In genomic region chr19:3719362-3719891, GRCm38 (mm10) we compare ENCODE assay signal across 8 mouse cellular contexts. TPM values are rescaled to one million over a fixed set of nuclear protein-coding genes. Genes with fewer than 3 reads are reported as not detected.
DNase-seq lines count a peak whose midpoint lies in the region; ATAC-seq and TF ChIP-seq lines count a peak whose summit lies in the region.

No protein-coding gene starts in this region.

- no peak for TF ChIP-seq EP300 in stomach, postnatal 0 days (optimal IDR thresholded peaks at IDR 0.05)

- peak overlapping the region; percentile 44 for H3K9ac ChIP-seq in forebrain, postnatal 0 days
- H3K9ac ChIP-seq in liver, embryonic 16.5 days (ENCODE audit: low read depth, low read length), result peak overlapping the region; percentile 56
- H3K9ac ChIP-seq in neural tube, embryonic 12.5 days, result peak overlapping the region; percentile 29; the same call in 1 of the 2 replicates
- peak overlapping the region; percentile 52; the same call in 1 of the 2 replicates for H3K9ac ChIP-seq in stomach, postnatal 0 days (ENCODE audit: low read length)

- H3K4me2 ChIP-seq in forebrain, postnatal 0 days (ENCODE audit: low read depth), result peak overlapping the region; percentile 94
- peak overlapping the region; percentile 80 for H3K4me2 ChIP-seq in liver, embryonic 16.5 days (ENCODE audit: low read depth, low read length)
- H3K4me2 ChIP-seq in neural tube, embryonic 12.5 days (replicated peaks), result peak overlapping the region; percentile 67
- H3K4me2 ChIP-seq in stomach, postnatal 0 days (replicated peaks; ENCODE audit: low read depth), result peak overlapping the region; percentile 85

- intact Hi-C loops in heart, postnatal 36 days (cut with DNase I), result loop anchor here (2.0 kb wide), 2 partner anchors 21 to 97 kb away; no protein-coding TSS in a partner anchor

- peak overlapping the region; percentile 55 for H3K4me3 ChIP-seq in cerebellum, adult 2 months (replicated peaks; ENCODE audit: insufficient read depth, low read depth, low read length)
- H3K4me3 ChIP-seq in forebrain, postnatal 0 days (ENCODE audit: low read depth, low read length), result peak overlapping the region; percentile 42
- H3K4me3 ChIP-seq in liver, embryonic 16.5 days (ENCODE audit: low read depth, low read length), result peak overlapping the region; percentile 56
- H3K4me3 ChIP-seq in neural tube, embryonic 12.5 days, result peak overlapping the region; percentile 34
- peak overlapping the region; percentile 42 for H3K4me3 ChIP-seq in stomach, postnatal 0 days (ENCODE audit: low read depth, low read length)

- H3K27me3 ChIP-seq in cerebellum, adult 2 months (ENCODE audit: control insufficient read depth, insufficient read depth, low read length), result no peaks in the 10 kb centered on the region
- H3K27me3 ChIP-seq in forebrain, postnatal 0 days (ENCODE audit: insufficient read depth, low read length), result no peaks in the 10 kb centered on the region
- no peaks in the 10 kb centered on the region for H3K27me3 ChIP-seq in liver, embryonic 16.5 days (ENCODE audit: control insufficient read depth, insufficient read depth, low read depth, low read length)
- H3K27me3 ChIP-seq in neural tube, embryonic 12.5 days (replicated peaks), result no peaks in the 10 kb centered on the region
- H3K27me3 ChIP-seq in stomach, postnatal 0 days (ENCODE audit: control insufficient read depth, insufficient read depth, low read length), result no peaks in the 10 kb centered on the region

- DNase-seq in ES-CJ7 (ENCODE audit: low read depth, low spot score), result peak; percentile 82
- peak; percentile 70 to 79 for DNase-seq in cerebellum, adult 2 months
- peak; percentile 56 for DNase-seq in forebrain, postnatal 0 days
- peak; percentile 77 to 78 for DNase-seq in heart, postnatal 36 days
- DNase-seq in layer of hippocampus, adult 11-12 months (ENCODE audit: low spot score), result peak; percentile 61
- DNase-seq in stomach, postnatal 0 days (ENCODE audit: low spot score), result peak; percentile 90

- no peaks in the 10 kb centered on the region for H3K9me3 ChIP-seq in forebrain, postnatal 0 days (ENCODE audit: low read length)
- H3K9me3 ChIP-seq in liver, embryonic 16.5 days (replicated peaks; ENCODE audit: control insufficient read depth, low read length), result no peaks in the 10 kb centered on the region
- no peaks in the 10 kb centered on the region for H3K9me3 ChIP-seq in neural tube, embryonic 12.5 days
- no peaks in the 10 kb centered on the region for H3K9me3 ChIP-seq in stomach, postnatal 0 days (ENCODE audit: control insufficient read depth, low read length)

- H3K27ac ChIP-seq in cerebellum, adult 2 months (ENCODE audit: insufficient read depth, low read length), result no peak overlapping the region
- no peak overlapping the region for H3K27ac ChIP-seq in forebrain, postnatal 0 days (ENCODE audit: low read depth, low read length)
- H3K27ac ChIP-seq in liver, embryonic 16.5 days (ENCODE audit: low read length), result no peak overlapping the region
- no peak overlapping the region for H3K27ac ChIP-seq in neural tube, embryonic 12.5 days
- peak overlapping the region; percentile 63 for H3K27ac ChIP-seq in stomach, postnatal 0 days (replicated peaks)

- TF ChIP-seq CTCF in cerebellum, adult 2 months (IDR thresholded peaks at IDR 0.05; ENCODE audit: borderline replicate concordance, insufficient read depth, low read depth, low read length), result peak; percentile 55
- no peak; the same call in none of the 2 replicates for TF ChIP-seq CTCF in forebrain, postnatal 0 days (IDR thresholded peaks at IDR 0.05; ENCODE audit: low read depth)
- peak; percentile 69 for TF ChIP-seq CTCF in stomach, postnatal 0 days (IDR thresholded peaks at IDR 0.05; ENCODE audit: low read depth)

- ATAC-seq in forebrain, postnatal 0 days, result peak; percentile 60
- ATAC-seq in liver, embryonic 16.5 days (ENCODE audit: low read depth), result peak; percentile 82
- ATAC-seq in neural tube, embryonic 12.5 days (ENCODE audit: low FRiP score, low read depth), result peak; percentile 48; the same call in 1 of the 2 replicates
- peak; percentile 90 for ATAC-seq in stomach, postnatal 0 days (ENCODE audit: low FRiP score, low TSS enrichment)

- TF ChIP-seq POLR2A in cerebellum, adult 2 months (IDR thresholded peaks at IDR 0.05; ENCODE audit: borderline replicate concordance, insufficient read depth, low read length), result no peak

- WGBS in cerebellum, adult 2 months, result under 1% methylated on average over 27 of the region's 27 CpGs
- 3% methylated on average over 27 of the region's 27 CpGs for whole genome bisulfite sequencing in forebrain, postnatal 0 days
- under 1% methylated on average over 27 of the region's 27 CpGs for WGBS in liver, embryonic 16.5 days (ENCODE audit: insufficient replicate concordance)
- WGBS in neural tube, embryonic 12.5 days, result 4% methylated on average over 27 of the region's 27 CpGs
- 2% methylated on average over 27 of the region's 27 CpGs for WGBS in stomach, postnatal 0 days

- H3K36me3 ChIP-seq in forebrain, postnatal 0 days (ENCODE audit: insufficient read depth), result peaks cover 27% of the 10 kb centered on the region
- peaks cover 20% of the 10 kb centered on the region for H3K36me3 ChIP-seq in liver, embryonic 16.5 days (ENCODE audit: control insufficient read depth, insufficient read depth)
- H3K36me3 ChIP-seq in neural tube, embryonic 12.5 days, result peaks cover 44% of the 10 kb centered on the region
- H3K36me3 ChIP-seq in stomach, postnatal 0 days (ENCODE audit: control insufficient read depth, insufficient read depth, low read length), result peaks cover 13% of the 10 kb centered on the region; the same call in 1 of the 2 replicates

- H3K4me1 ChIP-seq in cerebellum, adult 2 months (ENCODE audit: control insufficient read depth, insufficient read depth, low read length), result peaks cover 5% of the 10 kb centered on the region
- no peaks in the 10 kb centered on the region for H3K4me1 ChIP-seq in forebrain, postnatal 0 days (ENCODE audit: insufficient read depth)
- H3K4me1 ChIP-seq in liver, embryonic 16.5 days (ENCODE audit: control insufficient read depth, low read depth, low read length), result peaks cover 10% of the 10 kb centered on the region; the same call in 1 of the 2 replicates
- H3K4me1 ChIP-seq in neural tube, embryonic 12.5 days, result peaks cover 8% of the 10 kb centered on the region
- H3K4me1 ChIP-seq in stomach, postnatal 0 days (replicated peaks; ENCODE audit: control insufficient read depth, insufficient read depth), result no peaks in the 10 kb centered on the region

RNA-seq across cellular contexts. Expression of gene 1810055G02Rik, which starts 11.3 kb away (rescaled TPM):
- 37.2 and 38.2 TPM in 2 replicates for polyA plus RNA-seq in cerebellum, adult 2 months (2012; rRNA removed)
- 33.6 and 37.2 TPM in 2 replicates for total RNA-seq in forebrain, postnatal 0 days (2014; rRNA removed)
- 38.4 and 39.0 TPM in 2 replicates for polyA plus RNA-seq in forebrain, postnatal 0 days (2015; fragmentation: Nextera tagmentation; extraction: Ambion mirVana)
- total RNA-seq in heart, postnatal 36 days (2021), result 1 to 10 TPM; 7.3 to 7.5 TPM
- polyA plus RNA-seq in liver, embryonic 16.5 days (2015; fragmentation: Nextera tagmentation; extraction: Ambion mirVana), result 15.8 and 16.5 TPM in 2 replicates
- polyA plus RNA-seq in neural tube, embryonic 12.5 days (2016; fragmentation: Nextera tagmentation; extraction: Ambion mirVana), result 33.9 and 35.6 TPM in 2 replicates
- polyA plus RNA-seq in stomach, postnatal 0 days (2015; fragmentation: Nextera tagmentation; extraction: Ambion mirVana), result 17.1 and 18.8 TPM in 2 replicates

RNA-seq across cellular contexts. Expression of gene Lrp5, which starts 33.1 kb away (rescaled TPM):
- 3.8 and 3.9 TPM in 2 replicates for polyA plus RNA-seq in cerebellum, adult 2 months (2012; rRNA removed)
- 7.9 and 11.1 TPM in 2 replicates for total RNA-seq in forebrain, postnatal 0 days (2014; rRNA removed)
- polyA plus RNA-seq in forebrain, postnatal 0 days (2015; fragmentation: Nextera tagmentation; extraction: Ambion mirVana), result 0.50 and 0.56 TPM in 2 replicates
- 10 to 100 TPM; 51.3 to 60.3 TPM for total RNA-seq in heart, postnatal 36 days (2021)
- polyA plus RNA-seq in liver, embryonic 16.5 days (2015; fragmentation: Nextera tagmentation; extraction: Ambion mirVana), result 2.2 and 2.7 TPM in 2 replicates
- 2.7 and 2.8 TPM in 2 replicates for polyA plus RNA-seq in neural tube, embryonic 12.5 days (2016; fragmentation: Nextera tagmentation; extraction: Ambion mirVana)
- polyA plus RNA-seq in stomach, postnatal 0 days (2015; fragmentation: Nextera tagmentation; extraction: Ambion mirVana), result 2.6 and 2.7 TPM in 2 replicates

RNA-seq across cellular contexts. Expression of gene Kmt5b, which starts 47.8 kb away (rescaled TPM):
- polyA plus RNA-seq in cerebellum, adult 2 months (2012; rRNA removed), result 36.9 and 38.3 TPM in 2 replicates
- total RNA-seq in forebrain, postnatal 0 days (2014; rRNA removed), result 80.7 and 103 TPM in 2 replicates
- polyA plus RNA-seq in forebrain, postnatal 0 days (2015; fragmentation: Nextera tagmentation; extraction: Ambion mirVana), result 24.3 and 38.1 TPM in 2 replicates
- 10 to 100 TPM; 31.0 to 34.2 TPM for total RNA-seq in heart, postnatal 36 days (2021)
- polyA plus RNA-seq in liver, embryonic 16.5 days (2015; fragmentation: Nextera tagmentation; extraction: Ambion mirVana), result 6.7 and 7.4 TPM in 2 replicates
- polyA plus RNA-seq in neural tube, embryonic 12.5 days (2016; fragmentation: Nextera tagmentation; extraction: Ambion mirVana), result 53.1 and 55.3 TPM in 2 replicates
- polyA plus RNA-seq in stomach, postnatal 0 days (2015; fragmentation: Nextera tagmentation; extraction: Ambion mirVana), result 11.6 and 12.4 TPM in 2 replicates
